Mouse (Mus musculus) embryo, embryonic 11 days (tissue): Measurements from ENCODE around the gene Trim3.

ENCODE experiments used
- DNase-seq: peaks from one replicate; pipeline ENCODE4 v3.0.0-alpha.2; 2015

The Trim3 gene

DNA sequence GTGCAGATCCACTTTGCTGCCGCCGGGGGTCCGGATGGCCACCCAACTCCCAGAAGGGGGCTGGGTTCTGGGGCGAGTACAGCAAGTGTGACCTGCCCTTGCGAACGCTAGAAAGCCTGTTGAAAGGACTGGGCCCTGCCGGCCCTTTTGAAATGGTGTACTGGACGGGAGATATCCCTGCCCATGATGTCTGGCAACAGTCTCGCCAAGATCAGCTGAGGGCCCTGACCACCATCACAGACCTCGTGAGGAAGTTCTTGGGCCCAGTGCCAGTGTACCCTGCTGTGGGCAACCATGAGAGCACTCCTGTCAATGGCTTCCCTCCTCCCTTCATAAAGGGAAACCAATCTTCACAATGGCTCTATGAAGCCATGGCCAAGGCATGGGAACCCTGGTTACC is 77.8 kb downstream of the Trim3 start:
- DNase-seq = no peak
